Mouse (Mus musculus): ENCODE measurements around the gene Tlr8.

DNA sequence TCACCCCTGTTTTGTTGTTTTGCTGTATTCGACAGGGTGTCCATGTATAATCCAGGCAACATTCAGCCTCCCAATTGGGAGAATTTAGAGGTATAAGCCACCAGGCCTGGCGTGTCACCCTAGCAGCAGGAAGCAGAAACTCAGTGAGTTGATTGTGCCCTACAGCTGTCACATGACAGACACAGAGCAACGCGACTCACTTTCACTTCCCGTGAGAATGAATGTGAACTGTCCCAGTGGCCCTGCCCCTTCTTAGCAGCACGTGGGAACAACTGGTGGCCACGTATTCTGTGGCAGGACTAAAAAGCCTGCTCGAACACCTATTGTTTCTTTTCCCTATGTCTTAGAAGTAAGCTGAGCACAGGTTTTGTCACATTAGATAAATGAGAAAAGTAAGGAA, 33.0 kb downstream of the Tlr8 start:
- no peak for TF ChIP-seq CTCF (IDR thresholded peaks at IDR 0.05; ENCODE audit: low read depth)
- TF ChIP-seq EP300 (IDR thresholded peaks at IDR 0.05; ENCODE audit: low read depth) = no peak

Data from liver, embryonic 14.5 days (tissue).